Mouse (Mus musculus): ENCODE data around the gene Masp1.
A peak's percentile ranks its signal among the peaks of the same experiment; 100 is the strongest.

Gene Masp1

GRCm38 (mm10) chr16:23520235-23520871 is at the start of gene Masp1, which contains the start of gene Rtp4:
Masp1 (minus strand) TSS chr16:23520815.
Rtp4 (plus strand) TSS chr16:23520291.
- DNase-seq: peak; percentile 35

DNA sequence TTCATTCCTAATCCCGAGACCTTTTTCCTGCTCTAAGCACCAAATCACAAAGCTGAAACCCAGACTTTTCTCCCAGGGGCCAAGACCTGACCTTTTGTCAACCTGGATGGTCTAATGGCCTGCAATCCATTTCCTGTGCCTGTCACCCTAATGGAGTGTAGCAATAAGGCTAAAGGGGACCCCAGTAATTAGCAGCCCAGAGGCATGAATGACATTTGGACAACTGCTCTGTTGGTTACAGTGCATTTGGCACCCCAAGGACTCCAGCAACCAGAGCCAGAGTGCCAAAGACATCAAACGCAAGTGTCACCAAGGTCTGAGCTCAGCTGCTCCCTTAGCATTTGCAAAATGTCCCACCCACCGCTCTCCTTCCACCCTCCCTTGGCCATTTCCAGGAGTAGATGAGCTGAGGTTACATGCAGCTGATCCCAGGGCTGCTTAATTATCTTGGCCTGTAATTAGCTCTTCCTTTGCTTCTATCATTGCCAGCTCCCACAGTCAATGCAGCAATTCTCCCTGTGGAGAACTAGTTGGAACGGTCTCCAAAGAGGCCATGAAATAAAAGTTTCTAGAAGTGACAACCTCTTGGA is 47.8 kb upstream of the Masp1 start:
- no peak for DNase-seq

GRCm38 (mm10) chr16:23557669-23558068 is 37.1 kb upstream of the Masp1 start:
- no peak for DNase-seq

- DNase-seq: no peak
Measured at GRCm38 (mm10) chr16:23557195-23557594, 36.6 kb upstream of the Masp1 start.

DNA sequence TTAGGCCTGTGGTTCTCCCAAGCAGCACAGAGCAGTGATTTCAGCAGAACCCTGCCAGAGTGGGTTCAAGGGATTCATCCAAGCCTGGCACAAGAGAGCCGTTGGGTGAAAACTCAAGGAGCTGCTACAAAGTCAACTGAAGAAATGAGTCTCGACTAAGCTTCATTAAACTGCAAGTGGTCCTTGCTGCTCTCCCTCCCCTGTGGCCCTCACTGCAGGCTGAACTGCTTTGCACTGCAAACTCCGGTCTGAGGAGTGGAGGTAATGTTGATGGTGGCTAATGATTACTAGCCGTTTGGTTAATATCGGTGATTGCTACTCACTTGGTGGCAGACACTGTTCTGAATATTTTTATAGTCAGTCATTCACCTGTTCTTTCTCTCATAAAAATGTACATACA is 34.1 kb upstream of the Masp1 start:
- DNase-seq: no peak

DNA sequence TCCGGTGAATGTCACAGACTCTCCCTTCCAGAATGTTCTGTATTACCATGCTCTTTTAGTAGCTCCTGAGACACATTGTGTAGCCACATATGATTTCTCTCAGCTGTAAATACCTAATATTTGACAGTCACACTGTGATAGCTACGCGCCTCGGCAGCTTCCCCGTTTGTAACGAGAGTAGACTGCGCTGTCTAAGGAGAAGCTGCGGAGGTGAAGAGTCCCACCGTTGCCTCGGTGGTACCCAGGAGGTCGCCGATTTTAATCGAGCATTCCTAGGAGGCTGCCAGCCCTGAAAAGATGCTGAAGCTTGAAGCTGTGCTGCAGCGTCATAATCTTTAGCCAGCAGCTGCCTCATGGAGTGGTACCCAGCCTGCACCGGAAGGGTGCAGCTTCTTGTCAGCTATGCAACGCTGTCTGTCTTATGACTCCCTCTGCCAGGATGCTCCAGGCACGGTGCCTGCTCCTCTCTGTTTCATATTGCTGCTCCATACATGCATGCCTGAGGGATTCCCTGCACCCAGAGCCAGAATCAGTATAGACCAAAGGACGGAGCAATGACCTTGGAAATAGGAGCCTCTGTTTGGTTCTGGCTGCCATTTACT is 30.5 kb upstream of the Masp1 start:
- DNase-seq: no peak

GRCm38 (mm10) chr16:23550346-23550980 is 29.8 kb upstream of the Masp1 start:
- peak; percentile 83 for DNase-seq

DNA sequence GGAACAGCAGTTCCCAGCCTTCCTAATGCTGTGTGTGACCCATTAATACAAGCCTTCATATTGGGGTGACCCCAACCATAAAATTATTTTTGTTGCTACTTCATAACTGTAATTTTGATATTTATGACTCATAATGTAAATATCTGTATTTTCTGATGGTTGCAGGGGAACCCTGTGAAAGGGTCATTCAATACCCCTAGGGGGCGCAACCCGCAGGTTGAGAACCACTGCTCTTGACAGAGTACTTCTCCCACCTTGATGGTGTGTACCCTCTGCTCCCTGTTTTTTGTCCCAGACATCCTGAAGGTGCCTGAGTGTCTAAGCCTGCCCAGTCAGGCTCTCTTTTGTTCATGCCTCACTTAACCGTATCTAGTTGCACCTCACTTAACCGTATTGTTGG is 27.2 kb upstream of the Masp1 start:
- DNase-seq: no peak

GRCm38 (mm10) chr16:23544361-23544760 is 23.7 kb upstream of the Masp1 start:
- DNase-seq: no peak

DNA sequence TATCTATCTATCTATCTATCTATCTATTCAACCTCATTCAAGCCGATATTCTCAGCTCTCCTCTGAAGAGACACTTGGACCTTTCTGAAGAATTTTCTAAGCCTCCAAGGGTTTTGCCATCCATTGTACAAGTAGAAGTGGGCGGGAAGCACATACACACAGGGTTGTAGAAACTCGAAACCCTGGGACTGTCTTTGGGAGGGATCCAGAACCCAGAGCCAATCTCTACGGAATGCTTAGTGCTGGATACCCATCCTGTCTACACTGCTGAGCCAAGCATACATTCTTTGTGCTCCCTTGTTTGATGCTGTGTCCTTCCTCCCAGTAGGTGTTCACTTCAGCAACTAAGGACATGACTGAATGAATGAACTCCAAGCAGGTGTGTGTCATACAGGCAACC is 22.3 kb upstream of the Masp1 start:
- DNase-seq: no peak

DNA sequence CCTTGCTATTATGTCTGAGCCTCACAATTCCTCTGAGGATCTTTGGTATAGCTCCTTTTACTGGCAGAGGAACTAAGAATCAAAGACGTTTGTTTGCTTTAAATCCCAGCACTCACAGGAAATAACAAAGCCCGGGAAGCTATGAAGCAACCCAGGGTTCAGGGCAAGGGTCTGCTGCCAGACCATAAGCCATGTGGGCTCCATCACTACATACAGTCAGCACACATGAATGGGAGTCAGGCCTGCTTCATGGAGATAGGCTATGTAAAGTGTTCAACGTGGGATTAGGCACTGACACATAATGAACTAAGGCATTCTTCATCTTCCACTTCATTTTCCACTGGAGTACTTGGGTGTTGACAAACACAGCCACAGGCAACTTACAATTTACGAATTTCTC is 20.4 kb upstream of the Masp1 start:
- DNase-seq: no peak

- no peak for DNase-seq
Measured at GRCm38 (mm10) chr16:23533707-23534106, 13.1 kb upstream of the Masp1 start.

- no peak for DNase-seq
Measured at GRCm38 (mm10) chr16:23529186-23529585, 8.6 kb upstream of the Masp1 start.

- DNase-seq: no peak
Measured at GRCm38 (mm10) chr16:23522081-23522480, 1.5 kb upstream of the Masp1 start.

- DNase-seq: no peak
Measured at GRCm38 (mm10) chr16:23521092-23521491, 477 bp upstream of the Masp1 start.

- DNase-seq: no peak
Measured at GRCm38 (mm10) chr16:23519771-23520170, 844 bp downstream of the Masp1 start.

DNA sequence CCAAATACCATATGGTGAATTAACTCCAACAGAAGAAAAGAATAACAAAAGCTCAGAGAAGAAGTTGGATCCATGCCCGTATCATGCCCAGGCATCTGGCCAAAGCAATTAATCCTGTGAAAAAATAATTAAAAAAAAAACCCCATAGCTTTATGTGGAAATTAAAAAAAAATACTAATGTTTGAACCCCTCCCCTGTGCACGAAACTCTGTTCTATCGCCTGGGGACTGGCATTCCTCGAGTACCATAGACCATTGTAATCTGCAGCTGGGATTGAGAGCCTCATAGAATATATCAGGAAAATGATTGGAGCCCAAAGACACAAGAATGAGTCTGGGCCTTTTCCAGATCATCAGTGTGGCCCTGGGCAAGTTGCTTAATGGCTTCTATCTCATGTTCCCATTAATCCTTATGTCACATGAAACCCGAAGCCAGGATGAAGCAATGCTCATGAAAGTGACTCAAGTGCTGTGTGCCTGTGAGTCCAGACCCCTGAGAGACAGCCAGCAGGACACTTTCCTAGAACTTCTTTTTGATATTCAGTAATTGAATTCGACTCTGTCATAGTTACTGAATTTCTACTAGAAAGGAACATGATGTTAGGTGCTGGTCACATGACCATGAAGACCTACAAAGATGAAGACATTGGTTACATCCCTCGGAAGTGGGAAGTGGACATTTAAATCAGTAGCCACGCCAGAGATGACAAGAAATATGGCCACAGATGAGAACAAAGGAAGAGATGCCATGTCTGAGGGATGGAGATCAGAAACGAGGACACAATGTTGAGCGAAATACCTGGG is 1.8 kb downstream of the Masp1 start:
- no peak for DNase-seq

DNA sequence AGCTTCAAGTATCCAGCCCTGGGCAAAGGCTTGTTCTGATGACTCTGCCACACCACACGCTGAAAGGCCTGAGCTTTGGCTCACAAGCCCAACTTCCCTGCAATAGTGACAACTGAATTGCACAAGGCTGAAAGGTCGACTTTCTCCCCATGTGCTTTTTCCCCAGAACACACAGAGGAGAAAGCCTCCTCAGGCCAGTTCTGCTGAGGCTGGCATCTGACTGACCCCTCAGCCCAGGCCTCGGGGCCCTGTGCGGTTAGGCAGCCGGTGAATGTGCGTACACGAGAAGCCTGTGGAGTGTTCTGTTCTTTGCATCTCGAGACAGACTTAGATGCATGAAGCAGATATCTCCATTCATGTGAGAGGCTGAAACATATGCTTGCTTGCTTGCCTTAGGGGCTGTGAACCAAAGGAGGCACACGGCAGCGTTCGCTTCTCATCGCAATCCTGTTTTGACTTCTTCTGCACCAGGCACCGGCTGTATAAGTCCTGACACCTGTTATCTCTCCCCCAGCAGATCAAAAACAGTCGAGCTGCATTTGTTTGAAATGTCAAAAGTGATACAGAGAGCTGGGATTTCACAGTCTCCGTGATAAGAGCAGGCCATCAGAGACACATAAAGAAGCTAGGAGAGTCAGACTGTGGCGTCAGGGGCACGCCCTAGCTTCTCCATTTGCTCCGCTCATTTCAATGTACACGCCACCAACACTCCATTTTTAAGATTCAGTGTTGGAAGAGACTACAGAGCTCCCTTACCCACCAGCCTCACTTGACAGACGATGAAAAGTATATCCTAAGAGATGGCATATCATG is 2.7 kb downstream of the Masp1 start:
- DNase-seq: no peak

- no peak for DNase-seq
Measured at GRCm38 (mm10) chr16:23517230-23517629, 3.4 kb downstream of the Masp1 start.

DNA sequence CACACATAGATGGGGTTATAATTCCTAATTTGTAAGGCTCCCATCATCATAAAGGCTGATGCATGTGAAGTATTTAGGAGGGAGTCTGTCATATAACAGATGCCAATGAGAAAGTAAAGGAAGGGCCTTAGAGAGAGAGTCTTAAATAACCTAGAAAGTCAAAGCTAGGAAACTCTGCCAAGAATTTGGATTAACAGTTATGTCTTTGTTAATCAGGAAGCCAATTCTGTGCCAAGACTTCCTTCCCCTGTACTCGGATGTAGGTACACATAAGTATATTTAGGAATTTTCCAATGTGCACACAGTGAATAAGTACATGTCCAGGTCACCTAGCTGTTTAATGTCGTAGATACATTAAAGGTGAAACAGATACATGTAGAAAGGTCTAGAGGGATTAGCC is 4.0 kb downstream of the Masp1 start:
- no peak for DNase-seq

DNA sequence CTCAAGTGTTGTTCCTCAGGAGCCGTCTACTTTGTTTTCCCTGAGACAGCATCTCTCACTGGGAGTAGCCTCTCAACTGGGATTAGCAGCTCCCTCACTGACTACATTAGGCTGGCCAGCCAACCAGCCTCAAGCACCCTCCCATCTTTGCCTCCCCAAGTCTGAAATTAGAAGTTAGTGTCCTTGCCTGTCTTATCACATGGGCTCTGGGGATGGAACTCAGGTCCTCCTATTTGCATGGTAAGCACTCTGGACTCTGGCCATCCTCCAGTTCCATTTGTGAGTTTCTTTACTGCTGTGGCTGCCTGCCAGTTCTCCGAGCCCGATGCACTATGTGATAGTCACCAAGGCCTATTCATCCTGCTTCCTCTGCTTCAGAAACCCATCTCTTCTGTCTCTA is 4.8 kb downstream of the Masp1 start:
- peak; percentile 83 for DNase-seq

- DNase-seq: no peak
Measured at GRCm38 (mm10) chr16:23513401-23513800, 7.2 kb downstream of the Masp1 start.
